Mouse (Mus musculus) thymus, adult 18-20 months (tissue): ENCODE measurements at regions not wholly inside any gene's neighbourhood (a gene's known extent, or its start where the extent isn't known, plus 50 kb on each side); places are given as distances from the start of the nearest gene placed in this dataset.

Experiments used
- DNase-seq, 2 experiments: peaks; one replicate each; pipeline ENCODE4 v3.0.0; 2022; ENCODE audit warnings: mixed read lengths in 2 of 2

- DNase-seq, result no peak
Observed at GRCm38 (mm10) chr3:101224091-101224490, 63.6 kb downstream of the Cd2 start.

GRCm38 (mm10) chr3:101219897-101220296 is 67.8 kb downstream of the Cd2 start:
- DNase-seq, result no peak

- DNase-seq, result no peak
Observed at GRCm38 (mm10) chr3:101216711-101217110, 71.0 kb downstream of the Cd2 start.

- DNase-seq, result no peak
Observed at GRCm38 (mm10) chr3:101213212-101213562, 74.6 kb downstream of the Cd2 start.

GRCm38 (mm10) chr3:101212403-101213211 is 75.1 kb downstream of the Cd2 start:
- DNase-seq, result peak; percentile 31 to 34

- DNase-seq, result no peak
Observed at GRCm38 (mm10) chr3:101211936-101212335, 75.8 kb downstream of the Cd2 start.

GRCm38 (mm10) chr3:101209546-101209945 is 78.2 kb downstream of the Cd2 start:
- no peak for DNase-seq

- no peak for DNase-seq
Observed at GRCm38 (mm10) chr3:101208751-101209150, 79.0 kb downstream of the Cd2 start.

- peak in 1 of 2 experiments; percentile 20 for DNase-seq
Observed at GRCm38 (mm10) chr3:101206172-101206571, 81.6 kb downstream of the Cd2 start.

- no peak for DNase-seq
Observed at GRCm38 (mm10) chr3:101194725-101195124, 84.6 kb upstream of the Ptgfrn start.

- no peak for DNase-seq
Observed at GRCm38 (mm10) chr3:101194319-101194718, 84.2 kb upstream of the Ptgfrn start.

GRCm38 (mm10) chr3:101191298-101191986 is 81.4 kb upstream of the Ptgfrn start:
- no peak for DNase-seq

- no peak for DNase-seq
Observed at GRCm38 (mm10) chr3:101181958-101182357, 71.9 kb upstream of the Ptgfrn start.

- no peak for DNase-seq
Observed at GRCm38 (mm10) chr3:101173954-101174353, 63.9 kb upstream of the Ptgfrn start.

- DNase-seq, result no peak
Observed at GRCm38 (mm10) chr3:101170037-101171019, 60.2 kb upstream of the Ptgfrn start.

- no peak for DNase-seq
Observed at GRCm38 (mm10) chr3:101167026-101167425, 56.9 kb upstream of the Ptgfrn start.

- no peak for DNase-seq
Observed at GRCm38 (mm10) chr3:101166580-101166979, 56.5 kb upstream of the Ptgfrn start.

GRCm38 (mm10) chr3:101165261-101165660 is 55.2 kb upstream of the Ptgfrn start:
- no peak for DNase-seq

GRCm38 (mm10) chr3:101164771-101165170 is 54.7 kb upstream of the Ptgfrn start:
- DNase-seq, result no peak

- no peak for DNase-seq
Observed at GRCm38 (mm10) chr3:101163991-101164434, 53.9 kb upstream of the Ptgfrn start.

GRCm38 (mm10) chr3:101163160-101163990 is 53.3 kb upstream of the Ptgfrn start:
- DNase-seq, result no peak
